Mouse (Mus musculus): ENCODE measurements around the gene Pde11a.

- TF ChIP-seq CTCF (IDR thresholded peaks at IDR 0.05; ENCODE audit: low read depth, low read length) (no peak), POLR2A (IDR thresholded peaks at IDR 0.05; ENCODE audit: extremely low read depth, insufficient read depth, low read length) (no peak)
Measured at GRCm38 (mm10) chr2:75953320-75953719, 385.3 kb downstream of the Pde11a start.
